Mouse (Mus musculus): Measurements from ENCODE around the gene Ryr2. TPM values are rescaled to one million over a fixed set of nuclear protein-coding genes. Genes with fewer than 3 reads are reported as not detected.

The Ryr2 gene
- polyA plus RNA-seq, 1 experiment from 2014 or later, result 0.32 TPM

- no peak for ATAC-seq (ENCODE audit: low FRiP score, low TSS enrichment)
- no peaks in the 10 kb centered on the region for H3K4me1 ChIP-seq (ENCODE audit: control insufficient read depth, insufficient read depth, low read length)
- 77% methylated on average over 4 of the region's 4 CpGs for WGBS
Measured at GRCm38 (mm10) chr13:11999851-12000250, 106.9 kb downstream of the Ryr2 start.

GRCm38 (mm10) chr13:11997366-11997765, 109.4 kb downstream of the Ryr2 start:
- no peak for ATAC-seq (ENCODE audit: low FRiP score, low TSS enrichment)
- no peak overlapping the region for H3K27ac ChIP-seq (ENCODE audit: low read depth, low read length)
- no peaks in the 10 kb centered on the region for H3K9me3 ChIP-seq (ENCODE audit: control insufficient read depth, low read length)
- no peaks in the 10 kb centered on the region for H3K4me1 ChIP-seq (ENCODE audit: control insufficient read depth, insufficient read depth, low read length)
- 79% methylated on average over 2 of the region's 2 CpGs for WGBS
- H3K4me2 ChIP-seq (replicated peaks; ENCODE audit: low read depth, low read length), result no peak overlapping the region
- H3K36me3 ChIP-seq (ENCODE audit: control insufficient read depth, insufficient read depth, low read length), result no peaks in the 10 kb centered on the region
- H3K4me3 ChIP-seq (ENCODE audit: low read length), result no peak overlapping the region
- H3K9ac ChIP-seq (ENCODE audit: low read depth, low read length), result no peak overlapping the region
- H3K27me3 ChIP-seq (ENCODE audit: control insufficient read depth, insufficient read depth, low read length), result no peaks in the 10 kb centered on the region

More at GRCm38 (mm10) chr13:11999851-12000250, 106.9 kb downstream of the Ryr2 start:
- H3K4me2 ChIP-seq (replicated peaks; ENCODE audit: low read depth, low read length), result no peak overlapping the region
- H3K9ac ChIP-seq (ENCODE audit: low read depth, low read length), result no peak overlapping the region
- H3K27me3 ChIP-seq (ENCODE audit: control insufficient read depth, insufficient read depth, low read length), result no peaks in the 10 kb centered on the region
- H3K9me3 ChIP-seq (ENCODE audit: control insufficient read depth, low read length), result no peaks in the 10 kb centered on the region
- no peak overlapping the region for H3K4me3 ChIP-seq (ENCODE audit: low read length)
- H3K27ac ChIP-seq (ENCODE audit: low read depth, low read length), result no peak overlapping the region
- no peaks in the 10 kb centered on the region for H3K36me3 ChIP-seq (ENCODE audit: control insufficient read depth, insufficient read depth, low read length)

GRCm38 (mm10) chr13:11987556-11987955, 119.2 kb downstream of the Ryr2 start:
- WGBS, result 74% methylated on average over 4 of the region's 4 CpGs
- H3K4me1 ChIP-seq (ENCODE audit: control insufficient read depth, insufficient read depth, low read length), result no peaks in the 10 kb centered on the region
- H3K36me3 ChIP-seq (ENCODE audit: control insufficient read depth, insufficient read depth, low read length), result no peaks in the 10 kb centered on the region
- no peak overlapping the region for H3K9ac ChIP-seq (ENCODE audit: low read depth, low read length)
- H3K4me3 ChIP-seq (ENCODE audit: low read length), result no peak overlapping the region
- no peaks in the 10 kb centered on the region for H3K27me3 ChIP-seq (ENCODE audit: control insufficient read depth, insufficient read depth, low read length)
- H3K9me3 ChIP-seq (ENCODE audit: control insufficient read depth, low read length), result no peaks in the 10 kb centered on the region
- H3K4me2 ChIP-seq (replicated peaks; ENCODE audit: low read depth, low read length), result no peak overlapping the region
- H3K27ac ChIP-seq (ENCODE audit: low read depth, low read length), result no peak overlapping the region
- ATAC-seq (ENCODE audit: low FRiP score, low TSS enrichment), result no peak

- no peak for ATAC-seq (ENCODE audit: low FRiP score, low TSS enrichment)
- H3K9ac ChIP-seq (ENCODE audit: low read depth, low read length), result no peak overlapping the region
- H3K9me3 ChIP-seq (ENCODE audit: control insufficient read depth, low read length), result no peaks in the 10 kb centered on the region
- no peaks in the 10 kb centered on the region for H3K36me3 ChIP-seq (ENCODE audit: control insufficient read depth, insufficient read depth, low read length)
- no peak overlapping the region for H3K27ac ChIP-seq (ENCODE audit: low read depth, low read length)
- no peak overlapping the region for H3K4me3 ChIP-seq (ENCODE audit: low read length)
- H3K27me3 ChIP-seq (ENCODE audit: control insufficient read depth, insufficient read depth, low read length), result no peaks in the 10 kb centered on the region
- 94% methylated on average over 3 of the region's 3 CpGs for WGBS
- no peaks in the 10 kb centered on the region for H3K4me1 ChIP-seq (ENCODE audit: control insufficient read depth, insufficient read depth, low read length)
- H3K4me2 ChIP-seq (replicated peaks; ENCODE audit: low read depth, low read length), result no peak overlapping the region
Measured at GRCm38 (mm10) chr13:11985056-11985455, 121.7 kb downstream of the Ryr2 start.

- Histone ChIP-seq H3K36me3 (ENCODE audit: control insufficient read depth, insufficient read depth, low read length) (no peaks in the 10 kb centered on the region), H3K4me3 (ENCODE audit: low read length) (no peak overlapping the region), H3K27me3 (ENCODE audit: control insufficient read depth, insufficient read depth, low read length) (no peaks in the 10 kb centered on the region), H3K9me3 (ENCODE audit: control insufficient read depth, low read length) (no peaks in the 10 kb centered on the region), H3K4me1 (ENCODE audit: control insufficient read depth, insufficient read depth, low read length) (no peaks in the 10 kb centered on the region), H3K27ac (ENCODE audit: low read depth, low read length) (no peak overlapping the region), H3K9ac (ENCODE audit: low read depth, low read length) (no peak overlapping the region), H3K4me2 (replicated peaks; ENCODE audit: low read depth, low read length) (no peak overlapping the region)
- ATAC-seq (ENCODE audit: low FRiP score, low TSS enrichment), result no peak
Measured at GRCm38 (mm10) chr13:11978997-11979396, 127.7 kb downstream of the Ryr2 start.

GRCm38 (mm10) chr13:11978359-11978758, 128.4 kb downstream of the Ryr2 start:
- H3K36me3 ChIP-seq (ENCODE audit: control insufficient read depth, insufficient read depth, low read length), result no peaks in the 10 kb centered on the region
- H3K4me1 ChIP-seq (ENCODE audit: control insufficient read depth, insufficient read depth, low read length), result no peaks in the 10 kb centered on the region
- WGBS, result 77% methylated on average over 2 of the region's 2 CpGs
- H3K4me2 ChIP-seq (replicated peaks; ENCODE audit: low read depth, low read length), result no peak overlapping the region
- no peak for ATAC-seq (ENCODE audit: low FRiP score, low TSS enrichment)
- no peak overlapping the region for H3K4me3 ChIP-seq (ENCODE audit: low read length)
- H3K9ac ChIP-seq (ENCODE audit: low read depth, low read length), result no peak overlapping the region
- no peak overlapping the region for H3K27ac ChIP-seq (ENCODE audit: low read depth, low read length)
- no peaks in the 10 kb centered on the region for H3K9me3 ChIP-seq (ENCODE audit: control insufficient read depth, low read length)
- no peaks in the 10 kb centered on the region for H3K27me3 ChIP-seq (ENCODE audit: control insufficient read depth, insufficient read depth, low read length)

GRCm38 (mm10) chr13:11977606-11978005, 129.1 kb downstream of the Ryr2 start:
- H3K36me3 ChIP-seq (ENCODE audit: control insufficient read depth, insufficient read depth, low read length), result no peaks in the 10 kb centered on the region
- 75% methylated on average over 4 of the region's 4 CpGs for WGBS
- no peak overlapping the region for H3K4me2 ChIP-seq (replicated peaks; ENCODE audit: low read depth, low read length)
- no peak overlapping the region for H3K27ac ChIP-seq (ENCODE audit: low read depth, low read length)
- no peaks in the 10 kb centered on the region for H3K4me1 ChIP-seq (ENCODE audit: control insufficient read depth, insufficient read depth, low read length)
- no peak overlapping the region for H3K4me3 ChIP-seq (ENCODE audit: low read length)
- H3K9me3 ChIP-seq (ENCODE audit: control insufficient read depth, low read length), result no peaks in the 10 kb centered on the region
- no peak overlapping the region for H3K9ac ChIP-seq (ENCODE audit: low read depth, low read length)
- no peaks in the 10 kb centered on the region for H3K27me3 ChIP-seq (ENCODE audit: control insufficient read depth, insufficient read depth, low read length)
- no peak for ATAC-seq (ENCODE audit: low FRiP score, low TSS enrichment)

GRCm38 (mm10) chr13:11964391-11964790, 142.4 kb downstream of the Ryr2 start:
- no peaks in the 10 kb centered on the region for H3K27me3 ChIP-seq (ENCODE audit: control insufficient read depth, insufficient read depth, low read length)
- no peak for ATAC-seq (ENCODE audit: low FRiP score, low TSS enrichment)
- H3K4me2 ChIP-seq (replicated peaks; ENCODE audit: low read depth, low read length), result no peak overlapping the region
- no peak overlapping the region for H3K9ac ChIP-seq (ENCODE audit: low read depth, low read length)
- no peak overlapping the region for H3K27ac ChIP-seq (ENCODE audit: low read depth, low read length)
- H3K4me3 ChIP-seq (ENCODE audit: low read length), result no peak overlapping the region
- H3K4me1 ChIP-seq (ENCODE audit: control insufficient read depth, insufficient read depth, low read length), result no peaks in the 10 kb centered on the region
- H3K9me3 ChIP-seq (ENCODE audit: control insufficient read depth, low read length), result no peaks in the 10 kb centered on the region
- no peaks in the 10 kb centered on the region for H3K36me3 ChIP-seq (ENCODE audit: control insufficient read depth, insufficient read depth, low read length)

- H3K4me3 ChIP-seq (ENCODE audit: low read length), result no peak overlapping the region
- H3K36me3 ChIP-seq (ENCODE audit: control insufficient read depth, insufficient read depth, low read length), result no peaks in the 10 kb centered on the region
- no peak overlapping the region for H3K27ac ChIP-seq (ENCODE audit: low read depth, low read length)
- no peak overlapping the region for H3K4me2 ChIP-seq (replicated peaks; ENCODE audit: low read depth, low read length)
- no peak for ATAC-seq (ENCODE audit: low FRiP score, low TSS enrichment)
- no peaks in the 10 kb centered on the region for H3K9me3 ChIP-seq (ENCODE audit: control insufficient read depth, low read length)
- H3K27me3 ChIP-seq (ENCODE audit: control insufficient read depth, insufficient read depth, low read length), result no peaks in the 10 kb centered on the region
- no peak overlapping the region for H3K9ac ChIP-seq (ENCODE audit: low read depth, low read length)
- H3K4me1 ChIP-seq (ENCODE audit: control insufficient read depth, insufficient read depth, low read length), result no peaks in the 10 kb centered on the region
Measured at GRCm38 (mm10) chr13:11959488-11960174, 147.1 kb downstream of the Ryr2 start.
